Mouse (Mus musculus): ENCODE measurements at regions not wholly inside any gene's neighbourhood (a gene's known extent, or its start where the extent isn't known, plus 50 kb on each side); places are given as distances from the start of the nearest gene placed in this dataset.

GRCm38 (mm10) chr9:77845664-77846290, 71.4 kb upstream of the Elovl5 start:
- H3K4me3 ChIP-seq (ENCODE audit: insufficient read depth, low read depth, low read length) = no peak overlapping the region
- peak overlapping the region; percentile 67 for H3K27ac ChIP-seq (replicated peaks; ENCODE audit: insufficient read depth, low read depth, low read length)
- TF ChIP-seq POLR2A (IDR thresholded peaks at IDR 0.05; ENCODE audit: extremely low read depth, insufficient read depth, low read length) = no peak
- TF ChIP-seq CTCF (IDR thresholded peaks at IDR 0.05; ENCODE audit: low read depth, low read length) = no peak
- H3K79me2 ChIP-seq (ENCODE audit: control insufficient read depth, insufficient read depth, low read length) = no peaks in the 10 kb centered on the region
- peak; percentile 99 for DNase-seq (ENCODE audit: extremely low read depth, low read depth, low spot score)
- H3K36me3 ChIP-seq (ENCODE audit: control insufficient read depth, insufficient read depth, low read length) = no peaks in the 10 kb centered on the region
- 27% methylated on average over 11 of the region's 11 CpGs for WGBS
- no peak overlapping the region for H3K9ac ChIP-seq (ENCODE audit: low read depth, low read length)
- H3K4me1 ChIP-seq (ENCODE audit: control insufficient read depth, insufficient read depth, low read length) = peaks cover 28% of the 10 kb centered on the region
- no peaks in the 10 kb centered on the region for H3K27me3 ChIP-seq (ENCODE audit: control insufficient read depth, insufficient read depth, low read length)

- DNase-seq (ENCODE audit: extremely low read depth, low read depth, low spot score) = peak; percentile 99
- H3K36me3 ChIP-seq (ENCODE audit: control insufficient read depth, insufficient read depth, low read length) = no peaks in the 10 kb centered on the region
- peaks cover 31% of the 10 kb centered on the region for H3K4me1 ChIP-seq (ENCODE audit: control insufficient read depth, insufficient read depth, low read length)
- H3K27me3 ChIP-seq (ENCODE audit: control insufficient read depth, insufficient read depth, low read length) = no peaks in the 10 kb centered on the region
- TF ChIP-seq CTCF (IDR thresholded peaks at IDR 0.05; ENCODE audit: low read depth, low read length) (no peak), POLR2A (IDR thresholded peaks at IDR 0.05; ENCODE audit: extremely low read depth, insufficient read depth, low read length) (no peak)
- WGBS = 18% methylated on average over 3 of the region's 3 CpGs
- no peak overlapping the region for H3K4me3 ChIP-seq (ENCODE audit: insufficient read depth, low read depth, low read length)
- peak overlapping the region; percentile 66 for H3K9ac ChIP-seq (ENCODE audit: low read depth, low read length)
- no peaks in the 10 kb centered on the region for H3K79me2 ChIP-seq (ENCODE audit: control insufficient read depth, insufficient read depth, low read length)
- H3K27ac ChIP-seq (replicated peaks; ENCODE audit: insufficient read depth, low read depth, low read length) = peak overlapping the region; percentile 97
Measured at GRCm38 (mm10) chr9:77848580-77848979, 68.6 kb upstream of the Elovl5 start.

- Histone ChIP-seq H3K4me1 (ENCODE audit: control insufficient read depth, insufficient read depth, low read length) (peaks cover 31% of the 10 kb centered on the region), H3K9ac (ENCODE audit: low read depth, low read length) (no peak overlapping the region), H3K4me3 (ENCODE audit: insufficient read depth, low read depth, low read length) (no peak overlapping the region), H3K27me3 (ENCODE audit: control insufficient read depth, insufficient read depth, low read length) (no peaks in the 10 kb centered on the region), H3K79me2 (ENCODE audit: control insufficient read depth, insufficient read depth, low read length) (no peaks in the 10 kb centered on the region), H3K36me3 (ENCODE audit: control insufficient read depth, insufficient read depth, low read length) (no peaks in the 10 kb centered on the region), H3K27ac (replicated peaks; ENCODE audit: insufficient read depth, low read depth, low read length) (peak overlapping the region; percentile 92)
- WGBS = 74% methylated on average over 4 of the region's 4 CpGs
- DNase-seq (ENCODE audit: extremely low read depth, low read depth, low spot score) = no peak
- TF ChIP-seq POLR2A (IDR thresholded peaks at IDR 0.05; ENCODE audit: extremely low read depth, insufficient read depth, low read length) = no peak
- no peak for TF ChIP-seq CTCF (IDR thresholded peaks at IDR 0.05; ENCODE audit: low read depth, low read length)
Measured at GRCm38 (mm10) chr9:77849343-77849742, 67.8 kb upstream of the Elovl5 start.

DNA sequence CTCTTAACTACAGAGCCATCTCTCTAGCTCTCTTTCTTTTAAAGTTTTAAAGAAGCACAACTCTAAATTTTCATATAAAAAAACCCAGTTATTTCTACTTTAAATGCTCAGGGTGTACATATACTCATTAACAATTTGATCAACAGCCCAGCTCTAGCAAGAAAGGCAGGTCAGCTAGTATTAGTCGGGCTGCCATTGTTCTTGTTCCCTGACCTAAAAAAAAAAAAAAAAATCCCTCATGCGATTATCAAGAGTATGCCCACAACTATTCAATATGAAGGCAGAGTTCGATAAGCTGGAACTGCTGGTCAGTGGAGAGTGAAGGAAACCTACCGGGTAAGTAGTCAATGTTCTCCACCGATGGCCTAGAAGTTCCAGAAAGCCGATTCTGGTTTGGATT, 65.8 kb upstream of the Elovl5 start:
- Histone ChIP-seq H3K27ac (replicated peaks; ENCODE audit: insufficient read depth, low read depth, low read length) (0 out of 2 replicates have a peak overlapping the region, but pooled peaks have one; percentile 39), H3K36me3 (ENCODE audit: control insufficient read depth, insufficient read depth, low read length) (no peaks in the 10 kb centered on the region), H3K9ac (ENCODE audit: low read depth, low read length) (peak overlapping the region; percentile 47; the same call in 1 of the 2 replicates), H3K4me3 (ENCODE audit: insufficient read depth, low read depth, low read length) (peak overlapping the region; percentile 46), H3K27me3 (ENCODE audit: control insufficient read depth, insufficient read depth, low read length) (no peaks in the 10 kb centered on the region), H3K4me1 (ENCODE audit: control insufficient read depth, insufficient read depth, low read length) (peaks cover 27% of the 10 kb centered on the region), H3K79me2 (ENCODE audit: control insufficient read depth, insufficient read depth, low read length) (no peaks in the 10 kb centered on the region)
- TF ChIP-seq POLR2A (IDR thresholded peaks at IDR 0.05; ENCODE audit: extremely low read depth, insufficient read depth, low read length) (no peak), CTCF (IDR thresholded peaks at IDR 0.05; ENCODE audit: low read depth, low read length) (no peak)
- WGBS = 29% methylated on average over 6 of the region's 6 CpGs
- DNase-seq (ENCODE audit: extremely low read depth, low read depth, low spot score) = no peak

DNA sequence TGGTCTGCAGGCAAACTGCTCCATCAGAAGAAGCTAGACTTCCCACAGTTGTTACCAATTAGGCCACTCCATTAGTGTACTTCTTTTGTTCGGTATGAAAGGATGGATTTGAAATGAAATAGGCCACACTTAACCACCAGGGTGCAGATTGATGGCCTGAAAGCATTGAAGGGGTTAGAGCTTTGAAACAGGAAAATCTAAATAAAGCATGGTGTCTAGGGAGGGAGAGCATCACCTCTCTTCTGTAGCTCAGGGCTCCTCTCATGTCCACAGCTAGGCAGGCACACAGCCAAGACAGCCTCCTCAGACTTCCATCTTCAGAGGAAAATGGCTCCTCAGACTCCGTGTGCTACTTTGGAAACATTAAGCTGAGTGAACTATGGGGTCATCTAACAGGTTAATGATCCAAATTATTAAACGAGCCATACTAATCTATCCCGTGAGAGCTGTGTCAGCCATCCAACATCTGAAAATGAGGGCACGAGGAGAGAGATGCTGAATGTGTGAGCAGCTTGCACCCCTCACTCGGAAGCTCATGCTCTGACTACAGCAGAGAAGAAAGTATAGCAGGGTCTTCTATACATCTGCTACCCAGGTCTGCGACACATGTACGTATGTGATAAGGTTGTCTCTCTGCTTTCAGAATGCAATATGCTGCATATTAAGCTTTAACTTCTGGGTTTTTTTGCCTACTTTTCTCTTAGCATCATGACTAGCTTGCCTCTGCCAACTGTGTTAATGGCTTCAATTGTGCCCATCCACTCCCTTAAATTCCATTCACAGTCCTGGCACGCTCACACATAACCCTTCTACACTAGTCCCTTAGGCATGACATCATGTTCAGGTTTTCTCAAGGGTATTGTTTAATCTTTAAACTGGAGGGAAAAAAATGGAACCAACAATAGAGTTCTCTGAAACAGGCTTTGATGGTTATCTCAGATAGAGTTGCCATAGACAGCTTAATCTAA, 59.8 kb upstream of the Elovl5 start:
- Histone ChIP-seq H3K4me3 (ENCODE audit: insufficient read depth, low read depth, low read length) (no peak overlapping the region), H3K27me3 (ENCODE audit: control insufficient read depth, insufficient read depth, low read length) (no peaks in the 10 kb centered on the region), H3K9ac (ENCODE audit: low read depth, low read length) (no peak overlapping the region), H3K4me1 (ENCODE audit: control insufficient read depth, insufficient read depth, low read length) (no peaks in the 10 kb centered on the region), H3K36me3 (ENCODE audit: control insufficient read depth, insufficient read depth, low read length) (no peaks in the 10 kb centered on the region), H3K27ac (replicated peaks; ENCODE audit: insufficient read depth, low read depth, low read length) (no peak overlapping the region), H3K79me2 (ENCODE audit: control insufficient read depth, insufficient read depth, low read length) (no peaks in the 10 kb centered on the region)
- WGBS = 96% methylated on average over 9 of the region's 9 CpGs
- TF ChIP-seq CTCF (IDR thresholded peaks at IDR 0.05; ENCODE audit: low read depth, low read length) (no peak), POLR2A (IDR thresholded peaks at IDR 0.05; ENCODE audit: extremely low read depth, insufficient read depth, low read length) (no peak)
- no peak for DNase-seq (ENCODE audit: extremely low read depth, low read depth, low spot score)
